Mouse (Mus musculus): ENCODE data around the gene Efcc1. TPM values are rescaled to one million over a fixed set of nuclear protein-coding genes. Genes with fewer than 3 reads are reported as not detected.
A peak's percentile ranks its signal among the peaks of the same experiment; 100 is the strongest.

The Efcc1 gene
- polyA plus RNA-seq, 1 experiment = not detected

DNA sequence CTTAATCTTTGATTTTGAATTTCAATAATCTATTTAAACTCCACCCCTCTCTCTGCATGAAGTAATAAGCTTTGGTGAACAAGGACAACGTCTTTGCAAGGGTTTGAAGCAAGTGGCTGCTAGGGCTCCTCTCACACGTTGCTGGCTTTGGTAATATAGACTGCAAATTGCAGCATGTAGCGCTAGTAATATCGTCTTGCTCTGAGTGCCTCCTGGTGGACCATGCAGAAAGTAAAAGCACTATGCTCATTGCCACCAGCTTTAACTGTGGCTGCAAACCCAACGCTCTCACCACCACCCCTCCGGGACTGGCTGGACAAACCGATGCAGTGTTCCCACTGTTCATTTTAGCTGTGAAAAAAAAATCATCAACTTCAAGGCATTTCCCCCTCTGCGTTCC, 40.0 kb downstream of the Efcc1 start:
- H3K4me1 ChIP-seq (ENCODE audit: control insufficient read depth) = peaks cover 15% of the 10 kb centered on the region
- no peaks in the 10 kb centered on the region for H3K36me3 ChIP-seq (ENCODE audit: control insufficient read depth)
- H3K9me3 ChIP-seq (ENCODE audit: control insufficient read depth, low read length) = no peaks in the 10 kb centered on the region; the same call in 1 of the 2 replicates
- TF ChIP-seq GATA1 (IDR thresholded peaks at IDR 0.05; ENCODE audit: low read length) = no peak
- TF ChIP-seq TAL1 (IDR thresholded peaks at IDR 0.05; ENCODE audit: low read length) = no peak
- peaks cover 2% of the 10 kb centered on the region; the same call in 1 of the 2 replicates for H3K27me3 ChIP-seq (ENCODE audit: control insufficient read depth)
- H3K4me3 ChIP-seq (replicated peaks) = no peak overlapping the region

DNA sequence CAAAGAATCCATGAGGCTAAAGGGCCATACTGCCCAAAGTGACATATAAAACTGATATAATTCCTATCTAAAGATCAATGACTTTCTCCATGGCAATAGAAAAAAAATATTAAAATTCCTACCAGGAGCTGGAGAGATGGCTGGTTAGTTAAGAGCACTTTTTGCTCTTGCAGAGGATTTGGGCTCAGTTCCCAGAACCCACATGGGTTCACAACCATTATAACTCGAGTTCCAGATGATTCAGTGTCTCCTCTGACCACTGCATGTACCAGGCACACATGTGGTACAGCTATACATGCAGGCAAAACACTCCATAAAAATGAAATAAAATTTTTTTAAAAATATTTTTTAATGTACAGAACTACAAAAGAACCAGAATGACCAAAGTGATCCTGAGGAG, 43.8 kb downstream of the Efcc1 start:
- peaks cover 53% of the 10 kb centered on the region for H3K4me1 ChIP-seq (ENCODE audit: control insufficient read depth)
- no peak overlapping the region for H3K4me3 ChIP-seq (replicated peaks)
- no peak for TF ChIP-seq TAL1 (IDR thresholded peaks at IDR 0.05; ENCODE audit: low read length)
- H3K36me3 ChIP-seq (ENCODE audit: control insufficient read depth) = peaks cover 30% of the 10 kb centered on the region
- peaks cover 2% of the 10 kb centered on the region; the same call in 1 of the 2 replicates for H3K27me3 ChIP-seq (ENCODE audit: control insufficient read depth)
- H3K9me3 ChIP-seq (ENCODE audit: control insufficient read depth, low read length) = no peaks in the 10 kb centered on the region; the same call in 1 of the 2 replicates

DNA sequence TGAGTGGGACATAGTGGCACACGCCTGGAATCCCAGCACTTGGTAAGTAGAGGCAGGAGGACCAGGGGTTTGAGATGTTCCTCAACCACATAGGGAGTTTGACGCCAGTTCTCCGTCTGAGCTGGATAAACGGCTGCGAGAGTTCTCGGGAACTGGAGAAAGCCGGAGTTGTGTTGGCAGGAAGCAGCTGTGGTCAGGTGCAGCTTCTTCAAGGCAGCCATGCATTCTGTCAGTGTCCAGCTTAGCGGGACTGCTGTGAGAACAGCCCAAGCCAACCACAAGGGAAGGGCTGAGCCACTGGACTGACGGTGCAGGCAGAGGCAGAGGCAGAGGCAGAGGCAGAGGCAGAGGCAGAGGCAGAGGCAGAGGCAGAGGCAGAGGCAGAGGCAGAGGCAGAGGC, 44.2 kb downstream of the Efcc1 start:
- peaks cover 56% of the 10 kb centered on the region for H3K4me1 ChIP-seq (ENCODE audit: control insufficient read depth)
- no peaks in the 10 kb centered on the region; the same call in 1 of the 2 replicates for H3K9me3 ChIP-seq (ENCODE audit: control insufficient read depth, low read length)
- peaks cover 2% of the 10 kb centered on the region; the same call in 1 of the 2 replicates for H3K27me3 ChIP-seq (ENCODE audit: control insufficient read depth)
- peaks cover 33% of the 10 kb centered on the region for H3K36me3 ChIP-seq (ENCODE audit: control insufficient read depth)
- H3K4me3 ChIP-seq (replicated peaks) = no peak overlapping the region
- TF ChIP-seq GATA1 (IDR thresholded peaks at IDR 0.05; ENCODE audit: low read length) (no peak), TAL1 (IDR thresholded peaks at IDR 0.05; ENCODE audit: low read length) (no peak)

GRCm38 (mm10) chr6:87775588-87776245, 45.0 kb downstream of the Efcc1 start:
- peaks cover 60% of the 10 kb centered on the region for H3K4me1 ChIP-seq (ENCODE audit: control insufficient read depth)
- peaks cover 38% of the 10 kb centered on the region for H3K36me3 ChIP-seq (ENCODE audit: control insufficient read depth)
- peak overlapping the region; percentile 66 for H3K4me3 ChIP-seq (replicated peaks)
- H3K9me3 ChIP-seq (ENCODE audit: control insufficient read depth, low read length) = no peaks in the 10 kb centered on the region; the same call in 1 of the 2 replicates
- H3K27me3 ChIP-seq (ENCODE audit: control insufficient read depth) = peaks cover 2% of the 10 kb centered on the region; the same call in 1 of the 2 replicates
- TF ChIP-seq TAL1 (IDR thresholded peaks at IDR 0.05; ENCODE audit: low read length) (peak; percentile 91), GATA1 (IDR thresholded peaks at IDR 0.05; ENCODE audit: low read length) (peak; percentile 97)

DNA sequence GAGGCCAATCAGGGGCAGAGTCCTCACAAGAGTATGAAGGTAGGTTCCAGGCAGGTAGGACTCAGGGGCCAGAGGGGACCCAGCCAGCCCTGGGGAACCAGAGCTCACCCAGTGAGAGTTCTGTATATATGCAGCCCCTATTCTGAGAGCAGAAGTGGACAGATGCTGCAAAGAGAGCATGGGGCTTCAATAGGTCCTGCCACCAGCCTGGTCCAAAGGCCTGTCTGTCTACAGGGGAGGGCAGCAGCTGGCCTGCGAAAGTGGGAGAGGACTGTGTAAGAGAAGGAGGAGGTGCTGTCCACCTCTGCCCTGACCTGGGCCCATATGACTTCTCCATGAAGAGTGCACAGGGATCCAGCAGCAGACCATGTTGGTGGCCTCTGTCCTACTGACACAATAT, 46.0 kb downstream of the Efcc1 start:
- H3K36me3 ChIP-seq (ENCODE audit: control insufficient read depth) = peaks cover 41% of the 10 kb centered on the region
- H3K9me3 ChIP-seq (ENCODE audit: control insufficient read depth, low read length) = no peaks in the 10 kb centered on the region; the same call in 1 of the 2 replicates
- no peak for TF ChIP-seq TAL1 (IDR thresholded peaks at IDR 0.05; ENCODE audit: low read length)
- H3K4me3 ChIP-seq (replicated peaks) = peak overlapping the region; percentile 66
- H3K27me3 ChIP-seq (ENCODE audit: control insufficient read depth) = peaks cover 2% of the 10 kb centered on the region; the same call in 1 of the 2 replicates
- peaks cover 59% of the 10 kb centered on the region for H3K4me1 ChIP-seq (ENCODE audit: control insufficient read depth)

DNA sequence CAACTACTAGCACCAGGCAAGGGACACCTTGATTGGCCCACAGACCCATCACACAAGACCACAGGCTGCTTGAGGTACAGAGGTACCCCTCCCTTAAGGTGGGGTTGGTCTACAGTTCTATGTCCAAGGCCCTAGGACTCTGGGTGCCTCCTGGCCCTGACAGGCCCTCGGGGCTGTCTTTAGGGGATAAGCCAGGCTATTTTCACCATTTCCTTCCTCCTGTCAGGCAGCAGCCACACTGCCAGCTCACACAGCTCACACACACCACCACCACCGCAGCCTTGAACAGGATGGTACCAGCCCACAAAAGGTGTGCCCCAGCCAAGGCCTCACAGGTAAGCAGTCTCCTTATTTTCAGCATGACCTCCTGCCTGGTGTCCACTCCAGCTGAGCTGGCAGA, 47.2 kb downstream of the Efcc1 start, which contains the start of gene Gp9:
Gene Gp9, plus strand, starts transcription at position 231 of the 400 bp plus-strand sequence.
- TF ChIP-seq TAL1 (IDR thresholded peaks at IDR 0.05; ENCODE audit: low read length) = no peak
- no peak for TF ChIP-seq GATA1 (IDR thresholded peaks at IDR 0.05; ENCODE audit: low read length)
- H3K27me3 ChIP-seq (ENCODE audit: control insufficient read depth) = peaks cover 2% of the 10 kb centered on the region; the same call in 1 of the 2 replicates
- peaks cover 60% of the 10 kb centered on the region for H3K4me1 ChIP-seq (ENCODE audit: control insufficient read depth)
- peaks cover 41% of the 10 kb centered on the region for H3K36me3 ChIP-seq (ENCODE audit: control insufficient read depth)
- no peaks in the 10 kb centered on the region; the same call in 1 of the 2 replicates for H3K9me3 ChIP-seq (ENCODE audit: control insufficient read depth, low read length)
- H3K4me3 ChIP-seq (replicated peaks) = peak within 1 kb of the TSS; percentile 66

GRCm38 (mm10) chr6:87778294-87779173, 47.9 kb downstream of the Efcc1 start:
- Histone ChIP-seq H3K9me3 (ENCODE audit: control insufficient read depth, low read length) (no peaks in the 10 kb centered on the region; the same call in 1 of the 2 replicates), H3K4me3 (replicated peaks) (peak overlapping the region; percentile 66), H3K27me3 (ENCODE audit: control insufficient read depth) (peaks cover 2% of the 10 kb centered on the region; the same call in 1 of the 2 replicates), H3K4me1 (ENCODE audit: control insufficient read depth) (peaks cover 63% of the 10 kb centered on the region), H3K36me3 (ENCODE audit: control insufficient read depth) (peaks cover 41% of the 10 kb centered on the region)
- no peak for TF ChIP-seq TAL1 (IDR thresholded peaks at IDR 0.05; ENCODE audit: low read length)

GRCm38 (mm10) chr6:87779174-87780165, 48.8 kb downstream of the Efcc1 start:
- H3K9me3 ChIP-seq (ENCODE audit: control insufficient read depth, low read length) = no peaks in the 10 kb centered on the region; the same call in 1 of the 2 replicates
- peaks cover 41% of the 10 kb centered on the region for H3K36me3 ChIP-seq (ENCODE audit: control insufficient read depth)
- no peak overlapping the region for H3K4me3 ChIP-seq (replicated peaks)
- TF ChIP-seq GATA1 (IDR thresholded peaks at IDR 0.05; ENCODE audit: low read length) (no peak), TAL1 (IDR thresholded peaks at IDR 0.05; ENCODE audit: low read length) (no peak)
- H3K27me3 ChIP-seq (ENCODE audit: control insufficient read depth) = peaks cover 2% of the 10 kb centered on the region; the same call in 1 of the 2 replicates
- H3K4me1 ChIP-seq (ENCODE audit: control insufficient read depth) = peaks cover 69% of the 10 kb centered on the region

Data from erythroblast, embryonic 14.5 days (primary cell).